Mouse (Mus musculus): ENCODE measurements around the gene Asb13. TPM values are rescaled to one million over a fixed set of nuclear protein-coding genes. Genes with fewer than 3 reads are reported as not detected.

Asb13 gene
- total and polyA plus RNA-seq, 2 experiments from 2014 or later, result 12.1 to 13.8 TPM

DNA sequence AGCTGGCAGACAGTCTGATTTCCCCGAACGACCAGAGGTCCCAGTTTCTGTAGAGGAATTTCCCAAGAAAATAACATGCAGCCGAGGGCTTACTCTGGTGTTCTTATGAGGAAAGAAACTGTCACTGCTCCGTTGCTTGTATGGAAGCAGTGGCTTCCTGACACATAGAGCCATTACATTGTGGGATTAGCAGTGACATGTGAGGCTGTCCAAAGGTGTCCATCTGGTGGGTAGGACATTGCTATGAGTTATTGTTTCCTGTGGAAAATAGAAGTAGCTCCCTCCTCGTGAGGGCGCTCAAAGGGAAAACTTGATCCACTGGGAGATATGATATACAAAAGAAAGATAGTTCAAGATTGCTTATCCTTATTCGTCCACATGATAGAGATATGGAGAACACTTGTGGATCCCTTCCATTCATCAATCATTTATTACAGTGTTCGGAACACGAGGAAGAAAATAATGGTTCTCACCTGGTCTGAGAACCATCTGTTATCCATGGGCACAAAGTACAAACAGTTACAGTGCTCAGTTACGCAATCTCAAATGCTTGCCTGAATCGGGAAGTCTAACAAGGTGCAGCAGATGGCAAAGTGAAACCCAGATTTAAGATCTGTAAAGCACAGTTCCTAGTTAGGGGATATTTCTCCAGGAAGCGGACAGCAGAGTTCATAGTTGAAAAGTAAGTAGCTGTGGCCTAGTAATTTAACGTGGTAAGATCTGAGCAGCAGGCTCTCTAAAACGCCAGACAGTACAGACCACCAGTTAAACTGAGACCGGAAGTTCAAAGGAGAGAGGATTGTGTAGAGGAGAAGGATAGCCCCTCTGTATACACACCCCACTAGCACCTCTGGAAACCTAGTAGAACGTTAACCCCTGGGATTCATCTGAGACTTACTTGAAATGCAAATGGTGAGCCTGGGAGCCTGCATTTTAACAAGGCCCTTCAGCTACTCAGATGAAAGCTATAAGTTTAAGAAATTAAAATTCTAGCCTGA lies 25.6 kb downstream of the Asb13 start:
- no peaks in the 10 kb centered on the region for H3K4me1 ChIP-seq (ENCODE audit: insufficient read depth)
- TF ChIP-seq CTCF (IDR thresholded peaks at IDR 0.05; ENCODE audit: low read depth), result no peak
- no peaks in the 10 kb centered on the region for H3K36me3 ChIP-seq (ENCODE audit: insufficient read depth)
- H3K9me3 ChIP-seq (ENCODE audit: low read length), result no peaks in the 10 kb centered on the region
- 83% methylated on average over 16 of the region's 16 CpGs for WGBS
- no peak overlapping the region for H3K27ac ChIP-seq (ENCODE audit: low read depth, low read length)
- no peak overlapping the region for H3K4me2 ChIP-seq (ENCODE audit: low read depth)
- ATAC-seq (no peak), DNase-seq (no peak)
- no peaks in the 10 kb centered on the region for H3K27me3 ChIP-seq (ENCODE audit: insufficient read depth, low read length)
- H3K9ac ChIP-seq, result no peak overlapping the region
- no peak overlapping the region for H3K4me3 ChIP-seq (ENCODE audit: low read depth, low read length)

DNA sequence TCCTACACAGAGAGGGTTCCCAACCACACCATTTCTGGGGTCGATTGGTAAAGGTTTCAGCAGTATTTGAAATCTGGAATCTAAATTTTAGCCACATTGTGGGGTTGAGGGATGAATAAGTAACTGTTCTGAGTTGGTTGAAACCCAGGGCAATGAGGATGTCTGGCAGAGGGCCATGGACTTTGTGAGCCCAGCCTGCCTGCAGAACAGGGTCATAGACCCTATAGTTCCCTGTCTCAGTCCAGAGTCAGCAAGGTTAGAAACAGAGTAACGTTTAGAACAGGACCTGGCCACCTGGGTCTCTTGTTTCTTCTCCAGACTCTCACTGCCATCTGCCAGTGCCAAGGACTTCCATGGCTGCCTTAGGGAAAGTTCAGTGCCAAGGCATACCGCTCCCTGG lies 30.4 kb downstream of the Asb13 start:
- no peak for TF ChIP-seq CTCF (IDR thresholded peaks at IDR 0.05; ENCODE audit: low read depth)

DNA sequence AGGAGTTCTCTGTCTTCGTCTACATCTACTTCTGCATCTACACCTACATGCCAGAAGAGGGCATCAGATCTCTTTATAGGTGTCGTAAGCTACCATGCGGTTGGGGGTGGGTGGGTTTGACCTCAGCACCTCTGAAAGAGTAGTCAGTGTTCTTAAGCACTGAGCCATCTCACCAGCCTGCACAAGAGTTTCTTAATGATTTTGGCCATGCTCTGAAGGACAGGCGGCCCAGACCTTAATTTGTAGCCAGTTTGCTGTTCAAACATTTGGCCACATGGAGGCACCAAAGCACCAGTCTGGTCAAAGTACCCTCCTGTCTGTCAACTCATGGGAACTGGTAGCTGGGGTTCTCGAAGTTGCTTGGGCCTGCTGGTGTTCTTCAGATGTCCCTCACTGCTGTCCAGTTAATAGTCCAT lies 31.5 kb downstream of the Asb13 start:
- no peaks in the 10 kb centered on the region for H3K4me1 ChIP-seq (ENCODE audit: insufficient read depth)
- H3K27ac ChIP-seq (ENCODE audit: low read depth, low read length), result no peak overlapping the region
- ATAC-seq (peak; percentile 81), DNase-seq (peak; percentile 83)
- no peaks in the 10 kb centered on the region for H3K27me3 ChIP-seq (ENCODE audit: insufficient read depth, low read length)
- no peaks in the 10 kb centered on the region for H3K36me3 ChIP-seq (ENCODE audit: insufficient read depth)
- WGBS, result 9% methylated on average over 5 of the region's 5 CpGs
- peak; percentile 87 for TF ChIP-seq CTCF (IDR thresholded peaks at IDR 0.05; ENCODE audit: low read depth)
- no peak overlapping the region for H3K9ac ChIP-seq
- H3K4me2 ChIP-seq (ENCODE audit: low read depth), result peak overlapping the region; percentile 36; the same call in 1 of the 2 replicates
- H3K4me3 ChIP-seq (ENCODE audit: low read depth, low read length), result no peak overlapping the region
- no peaks in the 10 kb centered on the region for H3K9me3 ChIP-seq (ENCODE audit: low read length)

More for the DNA sequence above, 30.4 kb downstream of the Asb13 start:
- no peaks in the 10 kb centered on the region for H3K27me3 ChIP-seq (ENCODE audit: insufficient read depth, low read length)
- WGBS, result 63% methylated on average over 3 of the region's 3 CpGs
- H3K36me3 ChIP-seq (ENCODE audit: insufficient read depth), result no peaks in the 10 kb centered on the region
- H3K4me3 ChIP-seq (ENCODE audit: low read depth, low read length), result no peak overlapping the region
- ATAC-seq (no peak), DNase-seq (no peak)
- H3K4me1 ChIP-seq (ENCODE audit: insufficient read depth), result no peaks in the 10 kb centered on the region
- no peak overlapping the region for H3K27ac ChIP-seq (ENCODE audit: low read depth, low read length)
- H3K9me3 ChIP-seq (ENCODE audit: low read length), result no peaks in the 10 kb centered on the region
- H3K4me2 ChIP-seq (ENCODE audit: low read depth), result no peak overlapping the region
- H3K9ac ChIP-seq, result no peak overlapping the region

DNA sequence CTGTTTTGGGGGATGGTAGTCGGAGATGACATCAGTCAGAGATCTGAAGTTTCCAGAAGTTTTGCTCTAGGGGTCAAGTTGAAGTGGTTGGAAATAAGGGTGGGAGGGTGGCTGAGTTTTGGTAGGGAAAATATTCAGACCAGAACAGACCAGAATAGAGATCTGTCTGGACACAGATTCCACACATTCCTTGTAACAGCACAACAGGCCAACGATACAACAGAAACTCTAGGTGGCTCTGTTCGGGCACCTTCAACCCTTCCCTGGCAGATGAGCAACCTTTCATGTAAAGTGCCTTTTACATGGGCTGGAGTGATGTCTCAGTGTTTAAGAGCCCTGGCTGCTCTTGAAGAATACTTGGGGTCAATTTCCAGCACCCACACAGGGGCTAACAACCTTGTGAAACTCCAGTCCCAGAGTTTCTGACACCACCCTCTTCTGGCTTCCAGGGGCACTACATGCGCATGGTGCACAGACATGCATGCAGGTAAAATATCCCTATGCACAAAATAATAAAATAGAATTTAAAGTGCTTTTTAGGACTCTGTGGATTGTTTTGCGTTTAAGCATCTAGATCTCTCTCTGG lies 33.5 kb downstream of the Asb13 start:
- peak; percentile 13; the same call in 1 of the 2 replicates for TF ChIP-seq CTCF (IDR thresholded peaks at IDR 0.05; ENCODE audit: low read depth)
- ATAC-seq, result no peak
- no peaks in the 10 kb centered on the region for H3K36me3 ChIP-seq (ENCODE audit: insufficient read depth)

DNA sequence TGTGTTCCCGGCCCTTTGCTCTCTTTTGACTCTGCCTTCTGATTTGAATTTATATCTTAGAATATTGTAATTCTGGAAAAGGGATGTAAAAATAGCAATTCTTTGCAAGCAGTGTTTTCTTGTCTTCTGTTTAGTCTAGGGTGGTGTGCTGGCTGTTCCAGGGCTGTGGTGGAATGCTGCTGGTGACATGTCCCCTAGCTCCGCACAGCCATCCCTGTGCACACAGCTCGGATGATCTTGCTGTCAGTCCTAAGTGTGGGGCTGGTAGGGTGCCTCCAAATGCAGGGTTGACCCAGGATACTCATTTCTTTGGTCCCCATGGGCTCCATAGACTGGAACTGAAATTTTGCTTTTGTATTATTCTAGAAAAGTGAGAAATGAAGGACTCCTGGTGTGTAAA lies 34.2 kb downstream of the Asb13 start:
- Histone ChIP-seq H3K4me1 (ENCODE audit: insufficient read depth) (no peaks in the 10 kb centered on the region), H3K9ac (no peak overlapping the region), H3K27ac (ENCODE audit: low read depth, low read length) (no peak overlapping the region), H3K4me3 (ENCODE audit: low read depth, low read length) (no peak overlapping the region), H3K27me3 (ENCODE audit: insufficient read depth, low read length) (no peaks in the 10 kb centered on the region), H3K4me2 (ENCODE audit: low read depth) (no peak overlapping the region), H3K9me3 (ENCODE audit: low read length) (no peaks in the 10 kb centered on the region), H3K36me3 (ENCODE audit: insufficient read depth) (no peaks in the 10 kb centered on the region)
- DNase-seq, result no peak
- TF ChIP-seq CTCF (IDR thresholded peaks at IDR 0.05; ENCODE audit: low read depth), result no peak
- WGBS, result 93% methylated on average over 3 of the region's 3 CpGs
- ATAC-seq, result no peak

More for the DNA sequence above, 33.5 kb downstream of the Asb13 start:
- H3K4me2 ChIP-seq (ENCODE audit: low read depth), result no peak overlapping the region
- no peak overlapping the region for H3K4me3 ChIP-seq (ENCODE audit: low read depth, low read length)
- no peaks in the 10 kb centered on the region for H3K27me3 ChIP-seq (ENCODE audit: insufficient read depth, low read length)
- H3K9me3 ChIP-seq (ENCODE audit: low read length), result no peaks in the 10 kb centered on the region
- H3K9ac ChIP-seq, result no peak overlapping the region
- 85% methylated on average over 5 of the region's 5 CpGs for WGBS
- no peaks in the 10 kb centered on the region for H3K4me1 ChIP-seq (ENCODE audit: insufficient read depth)
- no peak overlapping the region for H3K27ac ChIP-seq (ENCODE audit: low read depth, low read length)
- DNase-seq, result no peak

DNA sequence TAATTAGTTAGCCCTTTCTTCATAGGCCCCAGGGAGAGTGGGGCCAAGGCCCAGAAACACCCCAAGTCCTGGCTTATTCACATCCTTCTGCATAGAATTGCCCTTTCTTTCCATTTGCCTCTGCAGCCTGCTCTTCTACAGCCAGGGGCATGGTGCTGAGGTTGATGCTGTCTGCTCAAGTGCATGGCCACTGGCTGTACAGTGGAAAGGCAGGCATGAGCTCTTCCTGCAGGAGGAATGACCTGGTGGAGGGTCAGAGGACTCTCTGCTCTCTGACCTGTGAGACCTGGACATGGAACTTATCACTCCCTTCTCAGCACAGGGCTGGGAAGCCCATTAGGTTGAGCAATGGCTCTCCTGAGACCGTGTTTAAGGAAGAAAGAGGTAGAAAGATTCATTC lies 35.8 kb downstream of the Asb13 start:
- Histone ChIP-seq H3K4me2 (ENCODE audit: low read depth) (no peak overlapping the region), H3K4me3 (ENCODE audit: low read depth, low read length) (no peak overlapping the region), H3K27me3 (ENCODE audit: insufficient read depth, low read length) (no peaks in the 10 kb centered on the region), H3K4me1 (ENCODE audit: insufficient read depth) (no peaks in the 10 kb centered on the region), H3K9me3 (ENCODE audit: low read length) (no peaks in the 10 kb centered on the region), H3K27ac (ENCODE audit: low read depth, low read length) (no peak overlapping the region), H3K36me3 (ENCODE audit: insufficient read depth) (no peaks in the 10 kb centered on the region), H3K9ac (no peak overlapping the region)
- TF ChIP-seq CTCF (IDR thresholded peaks at IDR 0.05; ENCODE audit: low read depth), result no peak
- 71% methylated on average over 1 of the region's 1 CpGs for WGBS
- ATAC-seq (no peak), DNase-seq (no peak)

DNA sequence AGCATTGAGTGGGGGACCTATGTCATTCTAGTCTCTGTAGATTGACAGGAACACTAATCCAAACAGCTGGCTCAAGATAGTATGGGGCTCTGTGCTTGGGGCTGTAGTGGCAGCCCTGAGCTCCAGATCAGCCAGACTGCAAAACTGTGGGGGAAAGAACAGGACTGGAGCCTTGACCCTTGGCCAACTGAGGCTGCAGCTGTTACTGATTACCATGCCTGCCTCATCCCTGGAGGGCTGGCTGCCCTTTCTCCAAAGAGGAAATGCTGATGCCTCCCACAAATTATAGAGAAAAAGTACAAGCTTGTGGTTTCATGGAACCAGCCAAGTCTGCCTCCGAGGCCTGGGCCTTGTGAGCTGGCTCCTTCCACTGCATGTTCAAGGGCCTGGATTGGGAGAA lies 36.2 kb downstream of the Asb13 start:
- no peaks in the 10 kb centered on the region for H3K4me1 ChIP-seq (ENCODE audit: insufficient read depth)
- H3K9ac ChIP-seq, result no peak overlapping the region
- no peak for DNase-seq
- TF ChIP-seq CTCF (IDR thresholded peaks at IDR 0.05; ENCODE audit: low read depth), result no peak
- H3K27me3 ChIP-seq (ENCODE audit: insufficient read depth, low read length), result no peaks in the 10 kb centered on the region
- no peak overlapping the region for H3K4me3 ChIP-seq (ENCODE audit: low read depth, low read length)
- no peak for ATAC-seq
- H3K36me3 ChIP-seq (ENCODE audit: insufficient read depth), result no peaks in the 10 kb centered on the region
- 74% methylated on average over 1 of the region's 1 CpGs for WGBS
- H3K4me2 ChIP-seq (ENCODE audit: low read depth), result no peak overlapping the region
- no peak overlapping the region for H3K27ac ChIP-seq (ENCODE audit: low read depth, low read length)
- H3K9me3 ChIP-seq (ENCODE audit: low read length), result no peaks in the 10 kb centered on the region

Measured in forebrain, postnatal 0 days (tissue).